Comparison of ENCODE assay signal across 17 mouse cellular contexts in genomic region chr19:55964421-55964820, GRCm38 (mm10).
"Had no signal": no experiment of that assay in that cellular context is flagged by ENCODE, and none has a peak within 500 bp of the region (broad histone marks: within the 10 kb centered on the region; RNA-seq: fewer than 3 reads in every experiment).

No protein-coding gene starts in this region.

- H3K27ac ChIP-seq: lung, embryonic 15.5 days; macrophage; midbrain, embryonic 12.5 days; neural tube, embryonic 12.5 days; stomach, embryonic 15.5 days; stomach, postnatal 0 days had no signal

- DNase-seq: liver, postnatal 0 days; lung, adult 2 months; lung, postnatal 14 days; lung, postnatal 36 days; midbrain, embryonic 14.5 days; right cerebral cortex, postnatal 14 days; thymus, adult 2 months; thymus, postnatal 25 days; thymus, postnatal 4 days had no signal

- H3K36me3 ChIP-seq: lung, embryonic 15.5 days; midbrain, embryonic 12.5 days; neural tube, embryonic 12.5 days; stomach, embryonic 15.5 days had no signal

- H3K4me3 ChIP-seq: lung, embryonic 15.5 days; megakaryocyte, embryonic 14.5 days; midbrain, embryonic 12.5 days; neural tube, embryonic 12.5 days; stomach, embryonic 15.5 days had no signal

- H3K4me1 ChIP-seq: lung, embryonic 15.5 days; megakaryocyte, embryonic 14.5 days; midbrain, embryonic 12.5 days; neural tube, embryonic 12.5 days; stomach, embryonic 15.5 days had no signal

- H3K9me3 ChIP-seq: lung, embryonic 15.5 days; megakaryocyte, embryonic 14.5 days; stomach, embryonic 15.5 days had no signal

- ATAC-seq: liver, postnatal 0 days; lung, postnatal 0 days had no signal

- H3K9ac ChIP-seq: liver, postnatal 0 days; lung, embryonic 15.5 days; midbrain, embryonic 12.5 days; neural tube, embryonic 12.5 days; stomach, embryonic 15.5 days had no signal

- H3K4me2 ChIP-seq: lung, embryonic 15.5 days; midbrain, embryonic 12.5 days; neural tube, embryonic 12.5 days; stomach, embryonic 15.5 days had no signal

- H3K27me3 ChIP-seq: lung, embryonic 15.5 days; neural tube, embryonic 12.5 days; stomach, embryonic 15.5 days had no signal
